Mouse (Mus musculus) thymus, adult 2 months (tissue): ENCODE measurements around the gene Pin4. TPM values are rescaled to one million over a fixed set of nuclear protein-coding genes. Genes with fewer than 3 reads are reported as not detected.
A peak's percentile ranks its signal among the peaks of the same experiment; 100 is the strongest.

Experiments
- DNase-seq: peaks from one replicate; pipeline ENCODE4 v3.0.0; 2021
- H3K27ac ChIP-seq: fragments of 200-500 bp; 2 replicates; pipeline ENCODE4 v1.5.1; 2012; ENCODE audit warnings: low read length, control low read depth; ENCODE audit not compliant: control insufficient read depth, insufficient read depth
- H3K27me3 ChIP-seq: fragments of 200-500 bp; 2 replicates; pipeline ENCODE4 v1.6.1; 2012; ENCODE audit warnings: mild to moderate bottlenecking, low read length, moderate library complexity, mixed read lengths; ENCODE audit not compliant: control insufficient read depth, insufficient read depth
- H3K36me3 ChIP-seq: fragments of 200-500 bp; 2 replicates; pipeline ENCODE4 v1.6.1; 2012; ENCODE audit warnings: mild to moderate bottlenecking, low read length, moderate library complexity; ENCODE audit not compliant: control insufficient read depth, insufficient read depth
- H3K4me1 ChIP-seq: fragments of 200-500 bp; replicated peaks from 2 replicates; pipeline ENCODE4 v1.6.1; 2012; ENCODE audit warnings: low read length; ENCODE audit not compliant: control insufficient read depth, insufficient read depth
- H3K4me3 ChIP-seq: fragments of 200-500 bp; 2 replicates; pipeline ENCODE4 v1.5.1; 2012; ENCODE audit warnings: mild to moderate bottlenecking, low read length, control low read depth, moderate library complexity; ENCODE audit not compliant: control insufficient read depth, insufficient read depth
- CTCF ChIP-seq: fragments of 200-500 bp; IDR thresholded peaks from 2 replicates; pipeline ENCODE4 v1.5.1; 2012; ENCODE audit warnings: mild to moderate bottlenecking, control low read depth, low read length, moderate library complexity, borderline replicate concordance; ENCODE audit not compliant: control insufficient read depth, poor library complexity, insufficient read depth; ENCODE audit errors: extremely low read depth
- POLR2A ChIP-seq: fragments of 200-500 bp; IDR thresholded peaks from 2 replicates; pipeline ENCODE4 v1.6.1; 2012; ENCODE audit warnings: mild to moderate bottlenecking, low read length, control low read depth, moderate library complexity; ENCODE audit not compliant: control insufficient read depth, poor library complexity, insufficient read depth; ENCODE audit errors: extremely low read depth
- WGBS: fragments of 180-500 bp; shearing (Covaris S2); methylation state at CpG from one replicate; pipeline ENCODE4 v1.1.7; 2018; 5-methylcytosine and 5-hydroxymethylcytosine counted together
- polyA plus RNA-seq: library from polyadenylated mRNA; depleted of rRNA; stranded (reverse); fragments of >200 nt; gene quantifications from 2 replicates; pipeline ENCODE4 v1.2.3, GENCODE M21; 2012

The Pin4 gene
- polyA plus RNA-seq, 1 experiment, result 1.6 TPM

- no peak for DNase-seq
- TF ChIP-seq POLR2A (no peak), CTCF (no peak)
- 67% methylated on average over 1 of the region's 1 CpGs for WGBS
Observed at GRCm38 (mm10) chrX:102141157-102141556, 21.9 kb downstream of the Pin4 start.

DNA sequence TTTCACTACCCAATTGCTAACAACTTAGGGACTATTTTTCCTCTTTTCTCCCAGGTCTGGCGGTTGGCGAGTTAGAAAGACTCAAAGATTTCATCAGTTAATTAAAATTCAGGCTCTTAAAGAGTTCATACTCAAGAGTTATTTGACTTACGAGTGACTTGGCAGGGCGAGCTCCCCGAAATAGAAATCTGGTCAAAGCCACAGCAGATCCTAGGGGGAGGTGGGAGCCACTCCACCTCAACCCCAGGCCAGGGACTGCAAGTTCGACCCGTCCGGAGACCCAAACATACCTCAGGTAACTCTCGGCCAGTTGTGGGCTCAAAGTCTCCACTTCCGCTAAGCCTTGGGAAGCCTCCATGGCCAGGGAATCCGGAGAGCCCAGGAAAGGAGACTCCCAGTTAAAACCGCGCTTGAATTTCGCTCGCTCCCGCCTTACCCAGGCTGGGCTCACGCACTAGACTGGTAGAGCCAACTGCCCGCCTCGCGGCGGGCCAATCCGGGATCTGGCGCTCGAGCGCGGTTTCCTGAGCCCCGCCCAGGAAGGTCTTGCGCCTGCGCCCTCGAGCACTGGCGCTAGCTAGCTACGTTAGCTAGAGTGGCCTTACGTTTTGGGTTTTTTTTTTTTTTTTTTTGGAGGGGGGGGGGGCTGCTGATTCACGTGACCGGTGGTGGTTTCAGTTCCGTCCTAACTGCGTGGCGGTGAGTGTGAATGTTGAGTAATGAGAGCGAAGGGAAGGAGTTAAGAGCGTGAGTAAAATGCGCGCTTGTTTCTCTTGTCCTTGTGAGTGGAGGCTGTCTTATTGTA is 37.6 kb downstream of the Pin4 start, which contains the start of gene Ercc6l:
Gene Ercc6l (minus strand): TSS at position 474 of the 805 bp plus-strand sequence.
- TF ChIP-seq POLR2A, result 0 out of 2 replicates have a peak, but pooled peaks have one; percentile 37
- no peak for TF ChIP-seq CTCF
- H3K4me1 ChIP-seq, result peaks cover 3% of the 10 kb centered on the region
- DNase-seq, result peak; percentile 86
- peak within 1 kb of the TSS; percentile 93 for H3K4me3 ChIP-seq
- peak within 1 kb of the TSS; percentile 91 for H3K27ac ChIP-seq
- no peaks in the 10 kb centered on the region for H3K36me3 ChIP-seq
- WGBS, result 3% methylated on average over 41 of the region's 42 CpGs
- H3K27me3 ChIP-seq, result no peaks in the 10 kb centered on the region

More at GRCm38 (mm10) chrX:102141157-102141556, 21.9 kb downstream of the Pin4 start:
- Histone ChIP-seq H3K4me1 (no peaks in the 10 kb centered on the region), H3K4me3 (no peak overlapping the region), H3K27ac (no peak overlapping the region), H3K36me3 (peaks cover 3% of the 10 kb centered on the region), H3K27me3 (no peaks in the 10 kb centered on the region)

GRCm38 (mm10) chrX:102157423-102157791 is 38.2 kb downstream of the Pin4 start:
- Histone ChIP-seq H3K4me3 (peak overlapping the region; percentile 35), H3K27me3 (no peaks in the 10 kb centered on the region), H3K27ac (peak overlapping the region; percentile 91), H3K36me3 (no peaks in the 10 kb centered on the region), H3K4me1 (peaks cover 3% of the 10 kb centered on the region)
- WGBS, result 45% methylated on average over 5 of the region's 5 CpGs
- DNase-seq, result no peak
- no peak for TF ChIP-seq POLR2A
- no peak for TF ChIP-seq CTCF

DNA sequence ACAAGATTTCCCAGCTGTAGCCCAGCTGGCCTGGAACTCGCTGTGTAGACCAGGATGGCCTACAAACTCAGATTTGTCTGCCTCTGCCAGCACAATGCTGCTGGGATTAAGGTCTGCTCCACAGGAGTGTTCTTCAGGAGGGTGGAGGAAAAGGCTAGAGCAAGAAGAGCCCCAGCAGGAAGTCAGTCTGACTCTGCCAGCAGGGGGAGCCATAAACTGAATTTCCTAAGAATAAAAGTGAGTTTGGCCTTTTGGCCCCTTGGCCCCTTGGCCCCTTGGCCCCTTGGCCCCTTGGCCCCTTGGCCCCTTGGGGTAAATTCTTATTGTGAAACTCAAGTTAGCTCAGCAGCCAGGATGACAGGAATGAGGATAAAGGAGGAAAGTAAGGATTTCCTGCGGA is 40.5 kb downstream of the Pin4 start:
- H3K27me3 ChIP-seq, result no peaks in the 10 kb centered on the region
- H3K36me3 ChIP-seq, result no peaks in the 10 kb centered on the region
- H3K4me3 ChIP-seq, result no peak overlapping the region
- DNase-seq, result peak; percentile 49
- TF ChIP-seq POLR2A, result no peak
- TF ChIP-seq CTCF, result peak; percentile 37; the same call in 1 of the 2 replicates
- peaks cover 3% of the 10 kb centered on the region for H3K4me1 ChIP-seq
- no peak overlapping the region for H3K27ac ChIP-seq
- 96% methylated on average over 2 of the region's 2 CpGs for WGBS

GRCm38 (mm10) chrX:102160528-102160927 is 41.3 kb downstream of the Pin4 start:
- Histone ChIP-seq H3K27me3 (no peaks in the 10 kb centered on the region), H3K4me3 (no peak overlapping the region)

DNA sequence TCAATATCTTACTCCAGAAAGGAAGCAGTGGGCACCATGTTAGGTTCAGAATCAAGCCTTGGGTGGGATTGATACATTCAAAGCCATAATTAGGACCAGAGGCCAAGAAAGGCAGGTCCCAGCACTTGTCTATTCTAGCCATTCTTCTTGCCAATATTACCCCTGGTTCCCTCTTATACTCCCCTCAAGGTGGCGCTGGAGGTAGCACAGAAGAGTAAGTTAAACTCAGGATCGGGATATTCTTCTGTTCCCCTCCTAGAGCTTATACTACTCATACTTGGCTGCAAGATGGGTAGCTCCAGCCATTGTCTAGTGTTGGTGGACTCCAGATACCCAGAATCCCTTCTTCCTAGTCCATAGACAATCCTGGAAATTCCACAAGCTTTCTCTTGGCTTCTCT is 43.8 kb downstream of the Pin4 start:
- Histone ChIP-seq H3K4me1 (peaks cover 3% of the 10 kb centered on the region), H3K36me3 (no peaks in the 10 kb centered on the region), H3K27ac (no peak overlapping the region), H3K4me3 (no peak overlapping the region), H3K27me3 (no peaks in the 10 kb centered on the region)
- WGBS, result 38% methylated on average over 2 of the region's 2 CpGs
- TF ChIP-seq CTCF, result no peak
- no peak for TF ChIP-seq POLR2A
- no peak for DNase-seq

More at GRCm38 (mm10) chrX:102160528-102160927, 41.3 kb downstream of the Pin4 start:
- TF ChIP-seq POLR2A, result no peak
- TF ChIP-seq CTCF, result no peak
- Histone ChIP-seq H3K4me1 (peaks cover 3% of the 10 kb centered on the region), H3K36me3 (no peaks in the 10 kb centered on the region), H3K27ac (no peak overlapping the region)
- WGBS, result 40% methylated on average over 2 of the region's 2 CpGs
- no peak for DNase-seq

GRCm38 (mm10) chrX:102163529-102163928 is 44.3 kb downstream of the Pin4 start:
- 88% methylated on average over 4 of the region's 4 CpGs for WGBS
- Histone ChIP-seq H3K27me3 (no peaks in the 10 kb centered on the region), H3K4me3 (no peak overlapping the region), H3K36me3 (no peaks in the 10 kb centered on the region), H3K4me1 (peaks cover 3% of the 10 kb centered on the region), H3K27ac (no peak overlapping the region)
- TF ChIP-seq POLR2A (no peak), CTCF (no peak)
- no peak for DNase-seq
